Mouse (Mus musculus) cerebellum, adult 2 months (tissue): Measurements from ENCODE around the gene Snw1. TPM values are rescaled to one million over a fixed set of nuclear protein-coding genes. Genes with fewer than 3 reads are reported as not detected.

Experiments used
- DNase-seq, 2 experiments: peaks; one replicate each; pipeline ENCODE4 v3.0.0; 2021
- H3K27ac ChIP-seq: fragments of 200-500 bp; 2 replicates; pipeline ENCODE4 v1.5.1; 2012; ENCODE audit warnings: low read length, control low read depth, inconsistent platforms; ENCODE audit not compliant: insufficient read depth
- H3K27me3 ChIP-seq: fragments of 200-500 bp; 2 replicates; pipeline ENCODE4 v1.6.1; 2012; ENCODE audit warnings: inconsistent platforms, mild to moderate bottlenecking, low read length, moderate library complexity; ENCODE audit not compliant: control insufficient read depth, insufficient read depth
- H3K4me1 ChIP-seq: fragments of 200-500 bp; 2 replicates; pipeline ENCODE4 v1.6.1; 2011; ENCODE audit warnings: low read length; ENCODE audit not compliant: control insufficient read depth, insufficient read depth
- H3K4me3 ChIP-seq: fragments of 200-500 bp; replicated peaks from 2 replicates; pipeline ENCODE3; 2011; ENCODE audit warnings: mild to moderate bottlenecking, low read depth, low read length, control low read depth; ENCODE audit not compliant: insufficient read depth
- CTCF ChIP-seq: fragments of 200-500 bp; IDR thresholded peaks from 2 replicates; pipeline ENCODE4 v1.5.1; 2011; ENCODE audit warnings: low read depth, mild to moderate bottlenecking, control low read depth, low read length, moderate library complexity, borderline replicate concordance; ENCODE audit not compliant: insufficient read depth
- POLR2A ChIP-seq: fragments of 200-500 bp; IDR thresholded peaks from 2 replicates; pipeline ENCODE4 v1.6.1; 2011; ENCODE audit warnings: low read length, control low read depth, borderline replicate concordance; ENCODE audit not compliant: insufficient read depth
- WGBS: fragments of 180-500 bp; shearing (Covaris S2); methylation state at CpG from one replicate; pipeline ENCODE4 v1.1.7; 2018; 5-methylcytosine and 5-hydroxymethylcytosine counted together
- polyA plus RNA-seq: library from polyadenylated mRNA; depleted of rRNA; stranded (reverse); fragments of >200 nt; gene quantifications from 2 replicates; pipeline ENCODE4 v1.2.3, GENCODE M21; 2012

Snw1 gene
- polyA plus RNA-seq, 1 experiment: 46.3 TPM

- no peaks in the 10 kb centered on the region for H3K27me3 ChIP-seq
- H3K4me3 ChIP-seq: no peak overlapping the region
- H3K27ac ChIP-seq: no peak overlapping the region
- 56% methylated on average over 8 of the region's 8 CpGs for WGBS
- TF ChIP-seq POLR2A: no peak
- TF ChIP-seq CTCF: no peak
- H3K4me1 ChIP-seq: no peaks in the 10 kb centered on the region
- DNase-seq: no peak
Observed at GRCm38 (mm10) chr12:87428885-87429284, 43.2 kb downstream of the Snw1 start.

DNA sequence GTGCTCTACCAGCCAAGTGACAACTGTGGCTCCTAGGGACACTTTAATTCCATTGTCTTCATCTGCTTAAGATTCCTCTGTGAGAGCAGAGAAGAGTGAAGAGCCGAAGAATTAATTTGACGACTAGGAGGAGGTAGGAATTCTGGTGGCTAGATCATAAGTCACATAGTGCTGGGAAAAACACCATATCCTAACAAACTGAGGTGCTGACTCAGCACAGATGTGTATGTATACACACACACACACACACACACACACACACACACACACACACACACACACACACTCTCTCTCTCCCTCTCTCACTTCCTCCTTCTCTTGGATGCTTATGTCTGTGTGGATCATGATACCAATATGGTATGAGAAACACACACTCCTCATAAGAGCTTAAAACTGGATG lies 43.8 kb downstream of the Snw1 start:
- no peak for DNase-seq
- Histone ChIP-seq H3K27me3 (no peaks in the 10 kb centered on the region), H3K4me3 (no peak overlapping the region), H3K27ac (no peak overlapping the region), H3K4me1 (no peaks in the 10 kb centered on the region)
- no peak for TF ChIP-seq POLR2A
- no peak for TF ChIP-seq CTCF
- WGBS: 76% methylated on average over 2 of the region's 2 CpGs

- H3K4me1 ChIP-seq: no peaks in the 10 kb centered on the region
- TF ChIP-seq POLR2A (no peak), CTCF (no peak)
Observed at GRCm38 (mm10) chr12:87426354-87427031, 45.6 kb downstream of the Snw1 start.

GRCm38 (mm10) chr12:87424516-87424915 lies 47.6 kb downstream of the Snw1 start:
- TF ChIP-seq POLR2A (no peak), CTCF (no peak)
- Histone ChIP-seq H3K27ac (no peak overlapping the region), H3K4me1 (no peaks in the 10 kb centered on the region), H3K4me3 (no peak overlapping the region), H3K27me3 (no peaks in the 10 kb centered on the region)
- WGBS: 37% methylated on average over 3 of the region's 3 CpGs
- no peak for DNase-seq

More at GRCm38 (mm10) chr12:87426354-87427031, 45.6 kb downstream of the Snw1 start:
- DNase-seq: no peak
- Histone ChIP-seq H3K27me3 (no peaks in the 10 kb centered on the region), H3K27ac (no peak overlapping the region), H3K4me3 (no peak overlapping the region)
- 93% methylated on average over 5 of the region's 5 CpGs for WGBS

DNA sequence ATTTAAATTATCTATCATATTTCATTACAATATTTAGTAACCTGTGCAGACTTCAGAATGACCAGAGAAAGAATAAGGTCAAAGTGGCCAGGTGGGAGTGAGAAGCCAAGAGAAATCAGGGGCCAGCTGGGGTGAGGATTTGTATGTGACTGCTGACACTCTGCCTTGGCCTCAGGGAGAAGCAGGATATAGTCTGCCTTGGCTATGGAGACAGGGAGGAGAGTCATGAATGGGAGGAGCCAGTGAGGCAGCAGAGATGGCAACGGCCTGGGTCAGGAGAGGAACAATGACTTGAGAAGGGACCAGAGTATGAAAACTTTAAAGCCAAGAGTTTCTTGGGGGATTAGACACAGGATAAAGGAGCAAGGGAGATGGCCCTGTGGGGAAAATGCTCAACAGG lies 48.4 kb downstream of the Snw1 start:
- DNase-seq: no peak
- 26% methylated on average over 1 of the region's 1 CpGs for WGBS
- no peaks in the 10 kb centered on the region for H3K27me3 ChIP-seq
- no peak overlapping the region for H3K27ac ChIP-seq
- no peaks in the 10 kb centered on the region for H3K4me1 ChIP-seq
- no peak for TF ChIP-seq POLR2A
- no peak for TF ChIP-seq CTCF
- H3K4me3 ChIP-seq: no peak overlapping the region

- TF ChIP-seq POLR2A (no peak), CTCF (no peak)
Observed at GRCm38 (mm10) chr12:87421708-87422507, 50.2 kb downstream of the Snw1 start.

DNA sequence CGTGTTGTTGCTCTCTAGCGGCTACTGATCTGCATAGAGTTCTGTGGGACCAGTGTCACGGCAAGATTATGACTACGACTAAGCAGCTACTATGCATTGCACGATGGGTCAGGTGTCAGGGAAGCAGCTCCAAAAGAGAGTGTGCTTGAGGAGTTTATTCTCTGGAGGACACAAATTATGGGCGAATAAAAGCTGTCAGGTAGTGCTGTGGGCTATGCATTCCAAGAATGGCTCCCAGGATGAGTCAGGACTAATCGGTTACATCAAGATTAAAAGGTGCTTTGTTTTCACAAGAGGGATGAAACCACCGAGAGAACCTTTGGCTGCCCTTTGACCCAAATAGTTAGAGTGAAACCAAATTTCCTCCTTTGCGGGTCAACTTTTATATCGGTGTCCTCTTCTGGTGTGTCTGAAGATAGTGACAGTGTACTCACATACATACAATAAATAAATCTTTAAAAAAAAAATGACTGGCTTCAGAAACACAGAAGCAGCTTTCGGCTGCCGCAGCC lies 52.0 kb downstream of the Snw1 start:
- no peak for TF ChIP-seq POLR2A
- no peak for TF ChIP-seq CTCF
- DNase-seq: no peak
- no peaks in the 10 kb centered on the region for H3K27me3 ChIP-seq
- H3K27ac ChIP-seq: no peak overlapping the region
- no peak overlapping the region for H3K4me3 ChIP-seq
- WGBS: 79% methylated on average over 12 of the region's 12 CpGs
- H3K4me1 ChIP-seq: no peaks in the 10 kb centered on the region

More at GRCm38 (mm10) chr12:87421708-87422507, 50.2 kb downstream of the Snw1 start:
- Histone ChIP-seq H3K4me3 (no peak overlapping the region), H3K27me3 (no peaks in the 10 kb centered on the region), H3K27ac (no peak overlapping the region), H3K4me1 (no peaks in the 10 kb centered on the region)
- WGBS: 50% methylated on average over 5 of the region's 5 CpGs
- no peak for DNase-seq

- no peak for DNase-seq
- no peaks in the 10 kb centered on the region for H3K27me3 ChIP-seq
- H3K27ac ChIP-seq: no peak overlapping the region
- H3K4me3 ChIP-seq: no peak overlapping the region
- 12% methylated on average over 5 of the region's 5 CpGs for WGBS
- no peaks in the 10 kb centered on the region for H3K4me1 ChIP-seq
- TF ChIP-seq POLR2A: no peak
- TF ChIP-seq CTCF: no peak
Observed at GRCm38 (mm10) chr12:87418921-87419320, 53.2 kb downstream of the Snw1 start.
